Mouse (Mus musculus): ENCODE data around the gene Iqgap3. TPM values are rescaled to one million over a fixed set of nuclear protein-coding genes. Genes with fewer than 3 reads are reported as not detected.

Iqgap3 gene
- total RNA-seq, 2 experiments from 2014 or later = 17.2 to 18.8 TPM

Other genes with a start within 250 kb of the Iqgap3 start
- under 1 TPM; 0.25 to 0.51 TPM for gene Sh2d2a, start 235.2 kb upstream of the Iqgap3 start, total RNA-seq (2021)
- gene Prcc, start 196.4 kb upstream of the Iqgap3 start, total RNA-seq (2021) = 10 to 100 TPM; 67.0 to 74.2 TPM
- 100 to 1,000 TPM; 205 to 213 TPM for gene Hdgf, start 175.7 kb upstream of the Iqgap3 start, total RNA-seq (2021)
- gene Mrpl24, start 162.5 kb upstream of the Iqgap3 start, total RNA-seq (2021) = 100 to 1,000 TPM; 135 to 138 TPM
- gene Isg20l2, start 151.7 kb upstream of the Iqgap3 start, total RNA-seq (2021) = 10 to 100 TPM; 31.0 to 33.5 TPM
- 10 to 100 TPM; 21.9 to 24.9 TPM for gene Rrnad1, start 151.3 kb upstream of the Iqgap3 start, total RNA-seq (2021)
- 1 to 10 TPM; 1.7 to 2.0 TPM for gene Crabp2, start 133.3 kb upstream of the Iqgap3 start, total RNA-seq (2021)
- gene Nes, start 110.9 kb upstream of the Iqgap3 start, total RNA-seq (2021) = 10 to 100 TPM; 16.2 to 24.3 TPM
- 10 to 100 TPM; 29.2 to 30.6 TPM for gene Bcan, start 81.7 kb upstream of the Iqgap3 start, total RNA-seq (2021)
- not detected for gene Hapln2, start 54.4 kb upstream of the Iqgap3 start, total RNA-seq (2021)
- gene Gpatch4, start 38.9 kb upstream of the Iqgap3 start, total RNA-seq (2021) = 10 to 100 TPM; 15.4 to 16.1 TPM
- gene Naxe, start 23.5 kb upstream of the Iqgap3 start, total RNA-seq (2021) = 100 to 1,000 TPM; 124 to 126 TPM
- not detected for gene Ttc24, start 3.7 kb upstream of the Iqgap3 start, total RNA-seq (2021)
- gene Mef2d, start 60.4 kb downstream of the Iqgap3 start, total RNA-seq (2021) = 10 to 100 TPM; 90.0 to 92.1 TPM
- 1 to 10 TPM; 2.2 to 3.8 TPM for gene Rhbg, start 172.7 kb downstream of the Iqgap3 start, total RNA-seq (2021)
- gene Gm38392, start 205.2 kb downstream of the Iqgap3 start, total RNA-seq (2021) = 1 to 10 TPM in 1 of 2 experiments, under 1 TPM in 1; 0.65 to 1.4 TPM
- 10 to 100 TPM in 1 of 2 experiments, 1 to 10 TPM in 1; 8.0 to 11.0 TPM for gene Tsacc, start 215.0 kb downstream of the Iqgap3 start, total RNA-seq (2021)
- gene Cct3, start 215.1 kb downstream of the Iqgap3 start, total RNA-seq (2021) = 100 to 1,000 TPM; 272 to 299 TPM
- 100 to 1,000 TPM; 163 to 166 TPM for gene Glmp, start 243.1 kb downstream of the Iqgap3 start, total RNA-seq (2021)